Mouse (Mus musculus) intestine, embryonic 15.5 days (tissue): ENCODE measurements around the gene Ddx60. TPM values are rescaled to one million over a fixed set of nuclear protein-coding genes. Genes with fewer than 3 reads are reported as not detected.

Experiments
- ATAC-seq: fragments of 200-750 bp; cut with Nextera tagmentation; 2 replicates; pipeline ENCODE4 v1.8.0; 2017; ENCODE audit warnings: moderate TSS enrichment, moderate library complexity
- H3K27ac ChIP-seq: fragments of 300-500 bp; sonication (generic); 2 replicates; pipeline ENCODE4 v1.5.1; 2015; ENCODE audit warnings: mild to moderate bottlenecking, inconsistent platforms
- H3K27me3 ChIP-seq: fragments of 300-500 bp; sonication (generic); replicated peaks from 2 replicates; pipeline ENCODE4 v1.6.1; 2015; ENCODE audit warnings: inconsistent platforms
- H3K36me3 ChIP-seq: fragments of 300-500 bp; sonication (generic); 2 replicates; pipeline ENCODE4 v1.6.1; 2015; ENCODE audit warnings: inconsistent platforms
- H3K4me1 ChIP-seq: fragments of 300-500 bp; sonication (generic); replicated peaks from 2 replicates; pipeline ENCODE4 v1.6.1; 2015; ENCODE audit warnings: inconsistent platforms
- H3K4me2 ChIP-seq: fragments of 300-500 bp; sonication (generic); replicated peaks from 2 replicates; pipeline ENCODE4 v1.6.1; 2015; ENCODE audit warnings: mild to moderate bottlenecking, inconsistent platforms
- H3K4me3 ChIP-seq: fragments of 300-500 bp; sonication (generic); replicated peaks from 2 replicates; pipeline ENCODE4 v1.5.1; 2015; ENCODE audit warnings: inconsistent platforms
- H3K9ac ChIP-seq: fragments of 300-500 bp; sonication (generic); 2 replicates; pipeline ENCODE4 v1.6.1; 2015; ENCODE audit warnings: inconsistent platforms
- H3K9me3 ChIP-seq: fragments of 300-500 bp; sonication (generic); 2 replicates; pipeline ENCODE4 v1.6.1; 2016; ENCODE audit warnings: inconsistent platforms
- WGBS: fragments of 180-500 bp; shearing (Covaris S2); methylation state at CpG from one replicate; pipeline ENCODE4 v1.1.7; 2015; 5-methylcytosine and 5-hydroxymethylcytosine counted together
- polyA plus RNA-seq: library from polyadenylated mRNA; unstranded; fragments of >200 nt; fragmentation: Nextera tagmentation; extraction: Ambion mirVana; gene quantifications from 2 replicates; pipeline ENCODE4 v1.2.1, GENCODE M21; 2015

Ddx60 gene
- 0.56 and 1.5 TPM in 2 replicates for polyA plus RNA-seq

DNA sequence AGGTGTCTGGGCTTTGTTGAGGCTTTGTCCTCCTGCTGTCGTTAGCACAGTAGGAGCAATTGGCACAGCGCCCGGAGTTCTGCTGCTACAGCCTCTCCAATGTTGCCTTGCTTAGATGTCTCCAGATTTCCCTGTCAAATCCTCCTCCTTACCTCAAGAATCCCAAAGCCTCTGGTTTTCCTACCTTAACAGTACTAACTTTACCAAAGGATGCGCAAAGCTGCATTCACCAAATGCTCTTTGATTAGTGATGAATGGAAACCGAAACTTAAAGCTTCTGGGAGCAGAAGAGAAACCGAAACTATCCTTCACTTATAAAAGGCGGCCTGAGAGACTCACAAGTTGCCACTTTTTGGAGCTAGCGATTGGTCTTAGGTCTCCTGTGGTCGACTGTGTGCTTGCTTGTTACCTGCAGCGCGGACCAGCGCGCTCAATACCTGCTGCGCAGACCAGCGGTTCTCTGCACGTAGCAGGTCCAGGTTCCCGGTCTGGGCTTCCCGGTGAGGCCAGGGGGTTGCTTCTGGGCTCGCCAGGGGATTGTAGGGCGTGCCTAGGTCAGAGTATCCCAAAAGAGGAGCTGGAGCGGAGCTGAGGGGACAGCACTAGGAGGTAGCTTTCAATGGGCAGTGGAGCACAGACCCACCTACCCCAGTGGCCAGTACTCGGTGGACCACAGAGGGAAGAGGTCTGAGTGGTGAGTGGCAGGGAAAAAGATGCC is at the start of gene Ddx60:
Gene Ddx60 (plus strand): TSS at position 311 of the 718 bp plus-strand sequence.
- WGBS = 8% methylated on average over 22 of the region's 22 CpGs
- Histone ChIP-seq H3K36me3 (no peaks in the 10 kb centered on the region), H3K9ac (peak within 1 kb of the TSS; percentile 56), H3K27ac (0 out of 2 replicates have a peak within 1 kb of the TSS, but pooled peaks have one; percentile 22), H3K4me1 (0 out of 2 replicates have a peak, but pooled peaks cover 5% of the 10 kb centered on the region), H3K4me2 (peak within 1 kb of the TSS; percentile 87), H3K9me3 (no peaks in the 10 kb centered on the region), H3K4me3 (peak within 1 kb of the TSS; percentile 54), H3K27me3 (no peaks in the 10 kb centered on the region)
- peak; percentile 78 for ATAC-seq

DNA sequence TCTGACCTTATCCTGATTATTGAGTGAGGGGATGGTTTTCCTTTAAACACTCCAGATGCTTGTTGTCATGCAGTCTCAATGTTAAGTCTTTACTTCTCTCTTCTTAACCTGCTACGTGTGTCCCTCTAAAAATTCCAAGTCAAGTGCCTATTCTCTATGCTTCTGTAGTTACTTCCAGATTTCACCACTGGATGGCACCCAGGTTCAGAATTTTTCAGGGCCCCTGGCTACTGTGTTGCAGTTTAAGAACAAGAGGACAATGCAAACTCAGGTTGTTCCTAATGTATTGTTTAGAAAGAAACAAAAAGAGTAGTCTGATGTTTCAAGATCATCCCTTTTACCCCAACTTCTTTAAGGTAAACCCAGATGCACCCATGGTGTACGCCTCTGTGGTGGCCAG is 33.8 kb upstream of the Ddx60 start:
- Histone ChIP-seq H3K9ac (no peak overlapping the region), H3K4me2 (no peak overlapping the region), H3K4me1 (no peaks in the 10 kb centered on the region), H3K27me3 (no peaks in the 10 kb centered on the region), H3K27ac (no peak overlapping the region), H3K36me3 (no peaks in the 10 kb centered on the region), H3K4me3 (no peak overlapping the region), H3K9me3 (no peaks in the 10 kb centered on the region)
- ATAC-seq = no peak
- WGBS = 48% methylated on average over 2 of the region's 2 CpGs

DNA sequence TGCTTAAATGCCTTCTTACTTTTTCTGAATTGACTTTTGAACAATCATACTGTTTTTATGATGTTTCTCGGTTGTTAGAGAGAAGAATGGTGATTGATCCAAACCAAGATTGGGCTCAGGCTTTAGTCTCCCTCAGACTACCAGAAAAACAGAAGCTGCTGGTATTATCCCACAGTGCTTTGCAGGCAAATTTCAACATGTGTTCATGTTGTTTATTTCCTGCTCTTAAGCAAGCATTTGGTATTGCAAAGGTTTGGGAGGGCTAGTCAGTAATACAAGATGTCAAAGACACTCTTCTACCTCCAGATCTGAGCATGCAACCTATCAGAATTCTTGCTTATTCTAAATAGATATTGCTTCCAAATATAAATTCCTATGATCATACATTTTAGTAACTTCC is 31.1 kb upstream of the Ddx60 start:
- no peak for ATAC-seq
- H3K36me3 ChIP-seq = no peaks in the 10 kb centered on the region
- no peaks in the 10 kb centered on the region for H3K4me1 ChIP-seq
- no peak overlapping the region for H3K27ac ChIP-seq
- no peaks in the 10 kb centered on the region for H3K27me3 ChIP-seq
- H3K9me3 ChIP-seq = no peaks in the 10 kb centered on the region
- H3K4me2 ChIP-seq = no peak overlapping the region
- H3K4me3 ChIP-seq = no peak overlapping the region
- WGBS = 87% methylated on average over 1 of the region's 1 CpGs
- H3K9ac ChIP-seq = no peak overlapping the region

DNA sequence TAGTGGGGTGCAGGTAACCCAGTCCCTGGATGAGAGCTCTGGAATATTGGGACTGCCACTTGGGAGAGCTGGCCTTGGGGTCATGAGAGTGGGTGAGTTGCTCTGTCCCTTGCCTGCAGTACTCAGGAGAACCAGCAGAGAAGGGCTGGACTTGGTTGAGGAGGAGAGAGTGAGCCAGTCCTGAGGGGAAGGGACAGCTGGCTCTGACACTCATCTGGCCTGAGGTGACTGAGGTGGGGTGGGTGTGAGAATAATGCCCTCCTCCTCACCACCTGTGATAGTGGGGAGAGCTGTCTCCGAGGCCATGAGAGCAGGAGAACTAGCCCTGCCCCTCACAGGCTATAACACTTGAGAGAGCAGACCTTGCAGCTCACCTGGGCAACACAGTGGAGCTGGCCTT is 30.5 kb upstream of the Ddx60 start:
- no peaks in the 10 kb centered on the region for H3K27me3 ChIP-seq
- no peak for ATAC-seq
- no peak overlapping the region for H3K9ac ChIP-seq
- WGBS = 79% methylated on average over 1 of the region's 1 CpGs
- H3K27ac ChIP-seq = no peak overlapping the region
- no peaks in the 10 kb centered on the region for H3K4me1 ChIP-seq
- no peak overlapping the region for H3K4me3 ChIP-seq
- H3K36me3 ChIP-seq = no peaks in the 10 kb centered on the region
- H3K4me2 ChIP-seq = no peak overlapping the region
- H3K9me3 ChIP-seq = no peaks in the 10 kb centered on the region

DNA sequence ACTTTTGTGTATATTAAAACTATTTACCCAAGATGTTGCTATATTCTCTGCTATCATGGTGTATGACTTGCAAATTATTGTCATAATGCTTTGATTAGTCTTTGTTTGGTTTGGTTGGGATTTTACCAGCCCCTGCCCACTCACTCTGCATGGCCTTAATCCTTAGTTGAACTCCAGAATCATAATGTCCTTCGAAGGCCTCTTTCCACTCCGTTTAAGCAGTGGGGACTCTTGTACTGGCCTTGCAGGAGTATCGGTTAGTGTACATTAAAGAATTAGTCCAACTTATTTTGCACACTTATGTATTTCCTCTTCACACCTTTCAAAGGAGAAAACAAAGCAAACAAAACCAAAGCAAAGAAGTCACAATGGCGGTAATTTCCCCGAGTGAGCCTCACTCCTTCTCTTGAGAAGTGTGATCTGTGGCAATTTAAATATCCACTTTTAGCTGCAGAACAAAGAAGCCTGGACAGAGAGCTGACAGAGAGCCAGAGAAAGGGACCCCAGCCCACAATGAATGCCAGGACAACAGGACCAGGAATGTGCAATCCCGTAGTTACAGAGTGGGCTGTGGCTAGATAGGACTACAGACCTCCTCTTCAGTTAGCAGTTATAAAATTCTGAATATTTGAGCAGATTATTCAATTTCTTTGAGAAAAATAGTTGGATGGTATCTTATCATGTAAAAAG is 26.7 kb upstream of the Ddx60 start:
- Histone ChIP-seq H3K4me2 (no peak overlapping the region), H3K9ac (no peak overlapping the region), H3K27me3 (no peaks in the 10 kb centered on the region), H3K4me1 (no peaks in the 10 kb centered on the region), H3K9me3 (no peaks in the 10 kb centered on the region), H3K36me3 (no peaks in the 10 kb centered on the region), H3K27ac (no peak overlapping the region), H3K4me3 (no peak overlapping the region)
- WGBS = 72% methylated on average over 6 of the region's 6 CpGs
- no peak for ATAC-seq

DNA sequence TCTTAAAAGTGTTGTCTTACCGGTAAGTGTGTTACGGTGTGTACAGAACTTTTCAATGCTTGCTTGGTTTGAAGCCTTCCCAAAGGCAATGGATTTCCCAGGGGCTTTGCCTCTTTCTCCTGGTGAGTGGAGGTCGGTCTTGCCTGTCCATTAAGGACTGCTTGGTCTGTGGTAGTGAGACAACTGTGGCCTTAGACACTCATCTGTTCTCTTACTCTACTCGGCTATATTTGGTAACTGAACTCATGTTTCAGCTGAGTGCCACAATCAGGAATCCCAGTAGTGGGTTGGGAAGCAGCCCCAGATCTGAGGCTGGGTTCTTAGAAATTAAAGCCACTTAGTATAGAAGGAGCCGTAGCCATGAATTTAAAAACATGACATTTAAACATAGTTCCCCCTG is 25.4 kb upstream of the Ddx60 start, which contains the start of gene Palld:
Gene Palld (minus strand): TSS at position 170 of the 400 bp plus-strand sequence.
- Histone ChIP-seq H3K4me3 (no peak within 1 kb of the TSS), H3K36me3 (no peaks in the 10 kb centered on the region), H3K27ac (no peak within 1 kb of the TSS), H3K27me3 (no peaks in the 10 kb centered on the region), H3K9me3 (no peaks in the 10 kb centered on the region), H3K9ac (no peak within 1 kb of the TSS), H3K4me2 (no peak within 1 kb of the TSS), H3K4me1 (no peaks in the 10 kb centered on the region)
- whole genome bisulfite sequencing = 89% methylated on average over 5 of the region's 5 CpGs
- ATAC-seq = no peak

DNA sequence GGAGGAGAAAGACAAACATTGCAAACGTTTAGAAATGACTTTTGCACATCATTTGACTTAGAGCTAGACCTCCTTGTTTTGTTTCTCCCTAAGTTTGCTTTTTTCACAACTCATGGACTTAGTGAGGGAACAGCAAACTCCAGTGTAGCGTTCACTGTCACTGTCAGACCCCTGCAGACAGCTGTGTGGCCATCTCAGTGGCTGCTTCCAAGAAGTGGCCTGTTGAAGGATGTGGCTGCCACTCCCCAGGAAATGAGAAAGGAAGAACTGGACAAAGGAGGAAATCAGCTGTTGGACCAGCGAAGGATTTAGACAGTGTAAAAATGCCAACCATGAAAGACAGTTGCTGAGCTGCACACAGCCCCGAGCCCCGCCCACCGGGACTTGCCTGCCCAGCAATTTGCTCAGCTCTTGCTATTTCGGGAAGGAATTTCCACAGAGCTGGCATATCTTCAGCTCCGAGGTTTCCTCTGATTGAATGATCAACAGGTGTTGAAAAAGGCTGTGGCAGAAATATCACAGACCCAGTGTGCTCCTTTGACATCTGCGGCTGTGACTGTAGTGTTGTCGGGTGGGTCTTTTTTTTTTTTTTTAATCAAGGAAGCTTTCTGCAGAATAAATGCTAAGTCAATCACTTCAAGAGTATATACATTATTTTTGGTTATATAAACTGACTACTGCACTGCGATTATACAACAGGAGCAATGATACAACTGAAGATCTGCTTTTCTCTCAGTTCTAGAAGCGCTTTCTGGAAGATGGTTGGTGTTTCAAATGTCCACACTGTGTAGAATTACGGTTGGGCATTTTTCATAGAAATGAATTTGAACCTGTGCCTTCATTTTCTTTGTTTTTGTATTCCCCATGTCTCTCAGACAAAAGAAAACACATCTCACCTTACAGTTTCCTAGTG is 19.3 kb upstream of the Ddx60 start:
- Histone ChIP-seq H3K4me1 (0 out of 2 replicates have a peak, but pooled peaks cover 5% of the 10 kb centered on the region), H3K9ac (no peak overlapping the region), H3K4me3 (no peak overlapping the region), H3K4me2 (peak overlapping the region; percentile 26), H3K27ac (no peak overlapping the region), H3K9me3 (no peaks in the 10 kb centered on the region), H3K36me3 (no peaks in the 10 kb centered on the region), H3K27me3 (no peaks in the 10 kb centered on the region)
- ATAC-seq = peak; percentile 52; the same call in 1 of the 2 replicates
- WGBS = 47% methylated on average over 13 of the region's 13 CpGs

DNA sequence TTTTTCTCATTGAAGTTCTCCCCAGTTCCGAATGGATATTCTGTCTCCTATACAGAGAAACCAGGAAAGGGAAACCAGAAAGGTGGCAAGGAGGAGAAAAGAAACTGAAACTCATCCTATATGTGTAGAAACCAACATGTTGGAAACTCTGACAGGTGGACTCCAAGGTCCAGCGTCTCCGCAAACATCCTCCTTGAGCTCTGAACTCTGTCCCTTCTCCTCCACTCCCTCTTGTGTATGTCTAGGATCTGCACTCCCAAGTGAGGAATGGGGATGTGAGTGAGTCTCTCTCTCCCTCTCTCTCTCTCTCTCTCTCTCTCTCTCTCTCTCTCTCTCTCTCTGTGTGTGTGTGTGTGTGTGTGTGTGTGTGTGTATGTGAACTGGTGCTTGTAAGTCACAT is 18.6 kb upstream of the Ddx60 start:
- Histone ChIP-seq H3K9me3 (no peaks in the 10 kb centered on the region), H3K27ac (no peak overlapping the region), H3K4me2 (no peak overlapping the region), H3K9ac (no peak overlapping the region), H3K36me3 (no peaks in the 10 kb centered on the region), H3K4me1 (0 out of 2 replicates have a peak, but pooled peaks cover 5% of the 10 kb centered on the region), H3K27me3 (no peaks in the 10 kb centered on the region), H3K4me3 (no peak overlapping the region)
- WGBS = 75% methylated on average over 3 of the region's 3 CpGs
- peak; percentile 91 for ATAC-seq

DNA sequence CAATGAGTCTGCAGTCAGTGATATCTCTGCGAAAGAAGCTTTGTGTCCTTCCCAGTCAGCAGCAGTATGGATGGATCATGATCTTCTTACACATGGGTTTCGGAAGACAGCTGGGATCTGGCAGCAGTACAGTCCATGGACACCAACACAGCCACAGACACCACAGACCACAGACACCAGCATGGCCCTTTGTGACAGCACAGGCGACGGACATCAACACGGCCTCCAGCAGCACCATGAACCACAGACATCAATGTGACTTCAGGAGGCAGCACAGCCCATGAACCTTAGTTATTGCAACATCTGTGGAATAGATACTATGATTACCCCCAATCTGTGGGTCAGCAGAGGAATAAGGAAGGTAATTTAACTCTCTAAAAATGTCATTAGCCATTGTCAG is 15.1 kb upstream of the Ddx60 start:
- Histone ChIP-seq H3K4me2 (no peak overlapping the region), H3K27me3 (no peaks in the 10 kb centered on the region), H3K9ac (no peak overlapping the region), H3K36me3 (no peaks in the 10 kb centered on the region), H3K4me1 (0 out of 2 replicates have a peak, but pooled peaks cover 5% of the 10 kb centered on the region), H3K27ac (no peak overlapping the region), H3K4me3 (no peak overlapping the region), H3K9me3 (no peaks in the 10 kb centered on the region)
- WGBS = 94% methylated on average over 5 of the region's 5 CpGs
- ATAC-seq = no peak

DNA sequence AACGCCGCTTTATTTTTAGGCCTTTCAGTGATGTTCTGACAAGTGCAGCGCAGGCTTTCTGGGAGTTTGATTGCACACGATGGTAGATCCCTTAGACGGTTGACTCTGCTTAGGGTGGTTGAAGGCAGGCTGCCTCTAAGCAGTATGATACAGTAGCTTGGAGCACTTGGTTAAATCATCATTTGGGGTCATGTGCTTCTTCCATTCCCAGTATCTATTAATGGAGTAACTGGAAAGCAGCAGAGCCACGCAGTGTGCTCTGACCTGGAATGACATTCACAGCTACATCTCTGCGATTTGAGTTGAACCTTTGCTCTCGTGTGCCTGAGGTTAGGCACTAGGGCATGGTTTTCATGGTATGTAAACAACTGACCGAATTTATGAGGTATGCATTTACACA is 13.9 kb upstream of the Ddx60 start:
- Histone ChIP-seq H3K9me3 (no peaks in the 10 kb centered on the region), H3K27ac (no peak overlapping the region), H3K9ac (no peak overlapping the region), H3K27me3 (no peaks in the 10 kb centered on the region), H3K4me1 (no peaks in the 10 kb centered on the region), H3K4me2 (no peak overlapping the region), H3K36me3 (no peaks in the 10 kb centered on the region), H3K4me3 (no peak overlapping the region)
- WGBS = 63% methylated on average over 9 of the region's 9 CpGs
- no peak for ATAC-seq

DNA sequence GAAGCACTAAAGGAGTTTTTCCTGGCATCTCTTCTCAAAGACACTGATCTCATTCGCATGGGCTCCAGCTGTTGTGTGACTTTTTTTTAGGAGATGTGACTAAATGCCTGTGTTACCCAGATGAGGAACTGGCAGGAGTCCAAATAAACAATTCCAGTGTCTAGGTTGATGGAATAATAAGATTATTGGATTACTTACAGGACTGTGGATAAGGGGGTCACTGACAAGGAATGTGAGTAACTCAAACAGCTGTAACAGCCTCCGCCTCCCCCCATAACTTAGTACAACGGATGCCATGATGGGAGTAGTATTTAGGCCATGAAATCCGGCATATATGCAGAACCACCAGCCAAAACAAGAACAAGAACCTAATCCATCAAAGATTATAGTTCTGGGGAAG is 10.6 kb upstream of the Ddx60 start:
- Histone ChIP-seq H3K9me3 (no peaks in the 10 kb centered on the region), H3K36me3 (no peaks in the 10 kb centered on the region), H3K27me3 (no peaks in the 10 kb centered on the region), H3K4me2 (no peak overlapping the region), H3K4me3 (no peak overlapping the region), H3K27ac (no peak overlapping the region), H3K4me1 (no peaks in the 10 kb centered on the region), H3K9ac (no peak overlapping the region)
- no peak for ATAC-seq
- WGBS = 63% methylated on average over 4 of the region's 4 CpGs
